Mouse (Mus musculus) hindbrain, embryonic 11.5 days (tissue): Measurements from ENCODE around the gene Adtrp. TPM values are rescaled to one million over a fixed set of nuclear protein-coding genes. Genes with fewer than 3 reads are reported as not detected.

ENCODE experiments used
- ATAC-seq: fragments of 200-750 bp; cut with Nextera tagmentation; 2 replicates; pipeline ENCODE4 v1.8.0; 2017; ENCODE audit warnings: mild to moderate bottlenecking, moderate TSS enrichment, moderate library complexity; ENCODE audit not compliant: low FRiP score
- DNase-seq: peaks from one replicate; pipeline ENCODE4 v3.0.0-alpha.2; 2015; ENCODE audit warnings: low spot score
- H3K27ac ChIP-seq: fragments of 300-500 bp; sonication (generic); 2 replicates; pipeline ENCODE4 v1.5.1; 2014; ENCODE audit warnings: mild to moderate bottlenecking, low read depth, low read length
- H3K27me3 ChIP-seq: fragments of 300-500 bp; sonication (generic); 2 replicates; pipeline ENCODE4 v1.6.1; 2014; ENCODE audit warnings: mild to moderate bottlenecking, low read length, moderate library complexity, mixed read lengths; ENCODE audit not compliant: control insufficient read depth, insufficient read depth
- H3K36me3 ChIP-seq: fragments of 300-500 bp; sonication (generic); 2 replicates; pipeline ENCODE4 v1.6.1; 2014; ENCODE audit warnings: mild to moderate bottlenecking, low read length, moderate library complexity, mixed read lengths; ENCODE audit not compliant: control insufficient read depth, insufficient read depth
- H3K4me1 ChIP-seq: fragments of 300-500 bp; sonication (generic); replicated peaks from 2 replicates; pipeline ENCODE4 v1.6.1; 2014; ENCODE audit warnings: low read length, mixed read lengths; ENCODE audit not compliant: control insufficient read depth, insufficient read depth
- H3K4me2 ChIP-seq: fragments of 300-500 bp; sonication (generic); replicated peaks from 2 replicates; pipeline ENCODE4 v1.6.1; 2014; ENCODE audit warnings: mild to moderate bottlenecking, low read depth, low read length
- H3K4me3 ChIP-seq: fragments of 300-500 bp; sonication (generic); 2 replicates; pipeline ENCODE4 v1.5.1; 2014; ENCODE audit warnings: low read depth, low read length
- H3K9ac ChIP-seq: fragments of 300-500 bp; sonication (generic); 2 replicates; pipeline ENCODE4 v1.6.1; 2014; ENCODE audit warnings: low read depth, low read length
- H3K9me3 ChIP-seq: fragments of 300-500 bp; sonication (generic); 2 replicates; pipeline ENCODE4 v1.6.1; 2016; ENCODE audit warnings: low read length; ENCODE audit not compliant: control insufficient read depth
- WGBS: fragments of 180-500 bp; shearing (Covaris S2); extraction: QIAGEN DNeasy Blood & Tissue Kit; methylation state at CpG from one replicate; pipeline ENCODE4 v1.1.7; 2014; 5-methylcytosine and 5-hydroxymethylcytosine counted together
- polyA plus RNA-seq: library from polyadenylated mRNA; unstranded; fragments of >200 nt; fragmentation: Nextera tagmentation; extraction: Ambion mirVana; gene quantifications from 2 replicates; pipeline ENCODE4 v1.2.1, GENCODE M21; 2014

Gene Adtrp
- polyA plus RNA-seq, 1 experiment from 2014 or later: not detected

- no peaks in the 10 kb centered on the region for H3K9me3 ChIP-seq
- DNase-seq (no peak), ATAC-seq (no peak)
- no peaks in the 10 kb centered on the region for H3K4me1 ChIP-seq
- WGBS: 42% methylated on average over 5 of the region's 5 CpGs
- no peak overlapping the region for H3K9ac ChIP-seq
- H3K36me3 ChIP-seq: no peaks in the 10 kb centered on the region
- no peak overlapping the region for H3K27ac ChIP-seq
- no peak overlapping the region for H3K4me2 ChIP-seq
- H3K4me3 ChIP-seq: no peak overlapping the region
- no peaks in the 10 kb centered on the region for H3K27me3 ChIP-seq
These were observed 25.4 kb downstream of the Adtrp start for GRCm38 (mm10) chr13:41822091-41822490.

GRCm38 (mm10) chr13:41820947-41821346 is 26.5 kb downstream of the Adtrp start:
- Histone ChIP-seq H3K27me3 (no peaks in the 10 kb centered on the region), H3K4me1 (no peaks in the 10 kb centered on the region)
- no peak for ATAC-seq

GRCm38 (mm10) chr13:41819918-41820317 is 27.6 kb downstream of the Adtrp start:
- 87% methylated on average over 4 of the region's 4 CpGs for WGBS
- Histone ChIP-seq H3K9ac (no peak overlapping the region), H3K27ac (no peak overlapping the region)

More at GRCm38 (mm10) chr13:41820947-41821346, 26.5 kb downstream of the Adtrp start:
- no peak overlapping the region for H3K4me3 ChIP-seq
- H3K4me2 ChIP-seq: no peak overlapping the region
- H3K27ac ChIP-seq: no peak overlapping the region
- H3K9ac ChIP-seq: no peak overlapping the region
- H3K9me3 ChIP-seq: no peaks in the 10 kb centered on the region
- DNase-seq: no peak
- WGBS: 92% methylated on average over 3 of the region's 3 CpGs
- H3K36me3 ChIP-seq: no peaks in the 10 kb centered on the region

DNA sequence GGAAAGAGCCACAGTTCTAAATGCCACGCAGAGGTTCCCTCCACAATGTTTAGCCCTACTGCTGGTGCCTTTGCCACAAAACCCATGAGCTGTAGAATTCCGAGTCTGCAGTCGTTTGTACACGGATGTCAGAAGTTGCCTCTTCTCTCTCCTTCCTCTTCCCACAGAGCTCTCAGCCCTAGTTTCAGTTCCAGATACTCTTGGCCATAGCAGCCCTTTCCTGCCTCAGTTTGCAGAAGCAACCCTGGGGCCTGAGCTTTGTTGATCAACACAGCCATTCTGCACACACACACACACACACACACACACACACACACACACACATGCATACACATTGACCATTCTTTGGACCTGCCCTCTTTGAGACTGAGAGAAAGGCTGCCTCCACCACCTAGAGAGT is 28.0 kb downstream of the Adtrp start:
- Histone ChIP-seq H3K27ac (no peak overlapping the region), H3K9ac (no peak overlapping the region), H3K4me1 (no peaks in the 10 kb centered on the region), H3K9me3 (no peaks in the 10 kb centered on the region), H3K4me3 (no peak overlapping the region), H3K27me3 (no peaks in the 10 kb centered on the region), H3K36me3 (no peaks in the 10 kb centered on the region), H3K4me2 (no peak overlapping the region)
- ATAC-seq (no peak), DNase-seq (no peak)
- 88% methylated on average over 4 of the region's 4 CpGs for WGBS

More at GRCm38 (mm10) chr13:41819918-41820317, 27.6 kb downstream of the Adtrp start:
- H3K27me3 ChIP-seq: no peaks in the 10 kb centered on the region
- H3K9me3 ChIP-seq: no peaks in the 10 kb centered on the region
- no peak overlapping the region for H3K4me2 ChIP-seq
- H3K4me3 ChIP-seq: no peak overlapping the region
- ATAC-seq: no peak
- no peaks in the 10 kb centered on the region for H3K4me1 ChIP-seq
- no peak for DNase-seq
- no peaks in the 10 kb centered on the region for H3K36me3 ChIP-seq

DNA sequence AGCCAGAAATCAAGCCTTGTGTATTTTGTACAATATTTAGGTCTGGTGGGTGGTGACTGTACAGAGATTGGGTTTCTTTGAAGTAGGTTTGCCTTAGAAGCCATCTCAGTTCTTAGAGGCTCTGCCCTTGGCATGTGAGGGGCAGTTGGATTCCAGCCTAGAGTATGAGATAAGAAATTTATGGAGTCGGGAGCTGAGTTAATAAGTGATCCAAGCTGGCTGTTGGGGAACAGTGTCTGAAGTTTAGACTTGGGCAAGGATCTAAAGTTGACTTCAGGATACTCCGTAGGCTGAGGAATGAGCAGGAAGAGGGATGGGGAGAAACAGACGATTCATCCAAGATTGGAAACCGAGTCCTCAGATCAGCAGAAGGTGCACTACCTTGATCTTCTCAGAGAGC is 29.9 kb downstream of the Adtrp start:
- Histone ChIP-seq H3K9me3 (no peaks in the 10 kb centered on the region), H3K27ac (no peak overlapping the region), H3K9ac (no peak overlapping the region), H3K4me3 (no peak overlapping the region), H3K4me2 (no peak overlapping the region), H3K27me3 (no peaks in the 10 kb centered on the region), H3K4me1 (no peaks in the 10 kb centered on the region), H3K36me3 (no peaks in the 10 kb centered on the region)
- WGBS: 95% methylated on average over 4 of the region's 4 CpGs
- DNase-seq: no peak
- no peak for ATAC-seq

GRCm38 (mm10) chr13:41816643-41817042 is 30.8 kb downstream of the Adtrp start:
- Histone ChIP-seq H3K9ac (no peak overlapping the region), H3K27me3 (no peaks in the 10 kb centered on the region), H3K4me3 (no peak overlapping the region), H3K27ac (no peak overlapping the region), H3K4me1 (no peaks in the 10 kb centered on the region), H3K9me3 (no peaks in the 10 kb centered on the region), H3K4me2 (no peak overlapping the region), H3K36me3 (no peaks in the 10 kb centered on the region)
- no peak for DNase-seq
- ATAC-seq: no peak
- WGBS: 91% methylated on average over 4 of the region's 4 CpGs

GRCm38 (mm10) chr13:41810776-41811175 is 36.7 kb downstream of the Adtrp start:
- Histone ChIP-seq H3K9me3 (no peaks in the 10 kb centered on the region), H3K4me3 (no peak overlapping the region), H3K36me3 (no peaks in the 10 kb centered on the region), H3K4me2 (no peak overlapping the region), H3K27ac (no peak overlapping the region), H3K27me3 (no peaks in the 10 kb centered on the region), H3K9ac (no peak overlapping the region), H3K4me1 (no peaks in the 10 kb centered on the region; the same call in 1 of the 2 replicates)
- ATAC-seq (no peak), DNase-seq (no peak)
- 92% methylated on average over 7 of the region's 7 CpGs for WGBS

DNA sequence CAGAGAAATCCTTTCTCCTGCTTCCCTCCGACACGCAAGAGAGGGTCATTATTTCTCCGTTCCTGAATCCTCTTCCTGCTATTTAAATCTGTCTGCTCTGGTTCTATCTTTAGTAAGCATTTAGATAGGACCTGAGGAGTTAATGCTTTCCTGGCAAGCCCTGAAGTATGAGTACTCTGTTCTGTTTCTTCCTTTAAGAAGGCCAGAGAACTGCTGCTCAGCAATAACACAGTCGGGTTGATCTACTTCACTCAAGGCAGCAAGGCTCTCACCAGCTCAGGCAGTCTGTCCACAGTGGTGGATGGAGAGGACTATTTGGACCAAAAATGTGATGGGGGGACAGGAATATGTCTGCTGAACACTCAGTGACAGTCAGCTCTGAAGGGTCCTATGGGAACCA is 39.7 kb downstream of the Adtrp start:
- Histone ChIP-seq H3K9ac (no peak overlapping the region), H3K4me2 (no peak overlapping the region), H3K9me3 (no peaks in the 10 kb centered on the region), H3K36me3 (no peaks in the 10 kb centered on the region), H3K4me3 (no peak overlapping the region), H3K27ac (no peak overlapping the region), H3K4me1 (no peaks in the 10 kb centered on the region; the same call in 1 of the 2 replicates), H3K27me3 (no peaks in the 10 kb centered on the region)
- DNase-seq (no peak), ATAC-seq (no peak)
- WGBS: 75% methylated on average over 4 of the region's 4 CpGs

DNA sequence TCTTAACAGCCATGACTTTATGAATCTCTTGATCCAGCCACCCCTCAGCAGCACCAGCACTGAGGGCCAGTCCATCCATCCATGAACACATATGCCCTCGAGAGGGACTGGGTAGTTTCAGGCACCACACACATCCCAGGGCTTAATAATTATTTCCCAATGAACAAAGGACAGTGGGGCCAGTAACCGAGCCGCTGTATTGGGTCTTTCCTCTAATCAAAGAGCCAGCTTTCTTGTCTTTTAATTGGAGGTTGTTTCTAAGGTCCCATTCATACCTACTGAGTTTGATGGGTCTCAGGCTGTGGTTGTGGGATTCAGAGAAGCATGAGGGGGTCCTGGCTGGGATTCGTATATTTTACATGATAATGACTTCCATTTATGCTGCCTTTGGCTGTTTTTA is 40.2 kb downstream of the Adtrp start:
- H3K27me3 ChIP-seq: no peaks in the 10 kb centered on the region
- no peaks in the 10 kb centered on the region; the same call in 1 of the 2 replicates for H3K4me1 ChIP-seq
- no peaks in the 10 kb centered on the region for H3K9me3 ChIP-seq
- H3K36me3 ChIP-seq: no peaks in the 10 kb centered on the region
- no peak overlapping the region for H3K9ac ChIP-seq
- 61% methylated on average over 4 of the region's 4 CpGs for WGBS
- ATAC-seq (no peak), DNase-seq (no peak)
- H3K4me2 ChIP-seq: no peak overlapping the region
- no peak overlapping the region for H3K27ac ChIP-seq
- no peak overlapping the region for H3K4me3 ChIP-seq
